Mouse (Mus musculus) kidney, adult 9 months (tissue): ENCODE data around the gene Dclk3.

Experiments
- DNase-seq: peaks from one replicate; pipeline ENCODE4 v3.0.0; 2022

Dclk3 gene

DNA sequence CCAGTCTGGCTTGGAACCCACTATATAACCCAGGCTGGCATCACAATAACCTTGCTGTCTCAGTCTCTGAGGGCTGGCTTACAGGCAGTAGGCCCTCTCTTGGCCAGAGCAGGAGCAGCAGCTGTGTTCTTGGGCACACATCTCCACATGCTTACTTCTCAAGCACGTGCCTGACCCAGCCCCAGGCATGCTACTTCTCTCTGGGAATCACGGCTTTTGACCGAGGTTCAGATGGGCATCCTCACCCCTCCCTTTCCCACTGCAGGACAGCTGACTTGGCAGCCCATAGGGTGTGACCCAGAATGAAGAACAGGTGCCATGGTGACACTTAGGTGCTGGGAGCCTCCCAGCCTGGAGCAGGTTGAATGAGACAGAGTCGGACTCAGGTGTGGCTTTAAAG lies 52.4 kb downstream of the Dclk3 start:
- DNase-seq: peak; percentile 50

GRCm38 (mm10) chr9:111493490-111493889 lies 54.6 kb downstream of the Dclk3 start:
- DNase-seq: no peak

GRCm38 (mm10) chr9:111495561-111495960 lies 56.7 kb downstream of the Dclk3 start:
- DNase-seq: peak; percentile 59

- DNase-seq: peak; percentile 73
Measured at GRCm38 (mm10) chr9:111497074-111497811, 58.4 kb downstream of the Dclk3 start.

DNA sequence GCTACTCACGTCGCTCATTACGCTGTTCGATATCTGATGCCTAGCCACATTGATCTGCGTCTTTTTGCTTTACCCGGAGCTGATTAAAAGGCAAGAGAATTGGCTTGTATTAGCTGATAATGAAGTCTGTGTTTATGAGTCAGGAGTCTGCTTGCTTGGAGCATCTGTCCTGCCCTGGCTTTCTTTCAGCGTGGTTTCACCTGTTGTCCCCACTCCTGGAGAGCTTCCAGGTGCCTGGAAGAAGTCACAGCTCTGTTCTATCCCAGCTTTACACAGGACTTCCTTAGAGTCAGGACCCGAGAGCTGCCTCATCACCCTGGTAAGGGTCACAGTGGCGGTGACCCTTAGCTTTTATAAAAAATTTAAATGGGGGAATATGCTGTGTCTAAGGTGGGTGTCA lies 61.3 kb downstream of the Dclk3 start:
- DNase-seq: no peak

GRCm38 (mm10) chr9:111506075-111506474 lies 67.2 kb downstream of the Dclk3 start:
- DNase-seq: no peak

DNA sequence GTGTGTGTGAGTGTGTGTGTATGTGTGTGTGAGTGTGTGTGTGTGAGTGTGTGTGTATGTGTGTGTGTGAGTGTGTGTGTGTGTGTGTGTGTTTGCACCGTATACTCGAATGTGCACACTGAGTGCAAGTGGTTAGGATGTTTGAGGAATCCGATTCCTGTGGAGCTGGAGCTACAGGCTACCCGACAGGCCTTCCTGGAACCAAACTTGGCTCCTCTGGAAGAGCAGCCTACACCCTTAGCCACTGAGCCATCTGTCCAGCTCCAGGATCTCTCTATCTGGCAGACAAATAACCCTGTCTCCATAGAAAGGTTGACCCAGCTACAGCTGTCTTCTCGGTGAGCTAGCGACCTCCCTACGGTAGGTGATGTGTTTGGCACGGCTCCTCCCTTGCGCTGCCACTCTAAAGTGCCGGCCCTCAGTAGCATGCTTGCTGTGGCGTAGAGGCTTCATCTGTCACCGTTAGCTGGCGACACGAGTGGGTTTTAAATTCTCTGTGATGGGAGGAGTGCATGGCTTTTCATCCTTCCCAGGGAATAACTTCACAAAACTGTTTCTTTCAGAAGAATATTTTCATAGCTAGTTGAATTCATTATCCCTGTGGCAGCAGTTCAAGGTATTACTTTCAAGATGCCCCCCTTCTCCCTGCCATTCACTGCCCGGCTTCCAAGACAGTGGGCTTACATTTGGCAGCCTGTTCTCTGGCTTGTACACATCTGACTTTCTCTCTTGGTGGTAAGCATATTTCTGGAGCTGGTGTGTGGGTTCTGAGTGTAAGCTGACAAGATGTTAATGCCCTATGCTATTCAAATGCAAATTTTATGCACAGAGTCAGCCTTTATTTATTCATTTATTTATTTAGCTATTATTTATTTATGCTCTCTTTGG lies 75.9 kb downstream of the Dclk3 start:
- no peak for DNase-seq

DNA sequence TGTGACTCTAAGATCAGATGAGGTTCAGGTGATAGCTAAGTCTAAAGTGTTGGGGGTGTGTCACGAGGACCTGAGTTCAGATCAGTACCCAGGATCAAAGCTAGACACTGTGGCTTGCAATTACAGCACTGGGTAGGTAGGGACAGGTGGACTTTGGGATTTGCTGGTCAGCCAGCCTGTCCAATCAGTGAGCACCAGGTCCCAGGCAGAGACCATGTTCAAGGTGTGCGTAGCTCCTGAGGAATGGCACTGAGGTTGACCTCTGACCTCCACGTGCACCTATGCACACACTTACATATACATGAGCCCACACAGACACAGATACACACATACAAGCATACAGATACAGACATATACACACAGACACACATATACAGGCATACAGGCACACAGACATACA lies 76.7 kb downstream of the Dclk3 start:
- DNase-seq: no peak

- DNase-seq: no peak
Measured at GRCm38 (mm10) chr9:111522226-111522625, 83.3 kb downstream of the Dclk3 start.

- no peak for DNase-seq
Measured at GRCm38 (mm10) chr9:111523111-111523510, 84.2 kb downstream of the Dclk3 start.

DNA sequence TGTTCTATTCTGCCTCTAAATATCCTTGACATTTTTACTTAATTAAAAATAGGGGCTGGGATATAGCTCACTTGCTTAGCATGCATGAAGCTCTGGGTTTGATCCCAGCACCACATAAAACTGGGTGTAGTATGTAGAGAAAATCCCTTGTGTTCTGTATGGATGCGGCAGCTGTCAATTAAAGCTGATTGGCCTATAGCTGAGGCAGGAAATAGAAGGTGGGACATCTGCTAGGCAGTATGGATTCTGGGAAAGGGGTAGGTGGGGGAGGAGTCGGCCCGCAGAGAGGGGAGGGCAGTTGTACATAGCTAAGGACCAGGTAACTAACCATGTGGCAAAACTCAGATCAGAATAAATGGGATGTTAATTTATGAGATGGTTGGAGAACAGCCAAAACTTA lies 85.0 kb downstream of the Dclk3 start:
- DNase-seq: no peak

- DNase-seq: no peak
Measured at GRCm38 (mm10) chr9:111534744-111535423, 96.0 kb downstream of the Dclk3 start.

DNA sequence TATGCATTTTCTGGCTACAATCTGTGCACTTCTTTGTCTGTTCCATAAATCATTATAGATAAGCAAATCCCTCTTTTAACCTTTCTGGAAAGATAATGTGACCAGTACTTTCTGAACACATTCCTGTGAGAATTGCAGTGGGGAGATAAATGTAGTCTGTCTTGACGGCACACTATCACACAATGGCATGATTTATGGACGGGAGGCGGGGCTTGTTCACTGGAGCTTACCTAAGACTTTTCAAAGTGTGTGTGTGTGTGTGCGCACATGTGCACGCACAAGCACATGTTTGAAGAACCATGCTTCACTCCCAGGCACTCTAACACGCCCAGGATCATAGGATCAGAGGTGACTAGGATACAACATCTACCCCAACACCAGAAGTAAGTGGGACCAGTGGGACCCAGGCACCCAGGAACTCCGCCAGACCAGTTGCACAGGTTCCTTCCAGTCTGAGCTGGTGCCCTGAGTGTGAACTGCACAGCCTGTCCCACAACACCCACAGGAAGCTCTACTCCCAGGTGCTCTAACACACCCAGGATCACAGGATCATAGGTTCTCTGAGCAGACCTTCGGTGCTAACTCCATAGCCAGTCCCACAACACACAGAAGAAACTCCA lies 96.7 kb downstream of the Dclk3 start:
- no peak for DNase-seq
